Mouse (Mus musculus): ENCODE results near the gene Cpne2. TPM values are rescaled to one million over a fixed set of nuclear protein-coding genes. Genes with fewer than 3 reads are reported as not detected.

Cpne2 gene
- polyA plus RNA-seq, 1 experiment from 2014 or later = 9.2 TPM

- Histone ChIP-seq H3K27ac (ENCODE audit: low read length) (no peak overlapping the region), H3K4me1 (ENCODE audit: insufficient read depth, low read depth, low read length) (no peaks in the 10 kb centered on the region), H3K9me3 (ENCODE audit: low read length) (no peaks in the 10 kb centered on the region), H3K27me3 (replicated peaks; ENCODE audit: insufficient read depth, low read length) (0 out of 2 replicates have a peak, but pooled peaks cover 6% of the 10 kb centered on the region), H3K4me3 (ENCODE audit: low read depth, low read length) (no peak overlapping the region), H3K4me2 (replicated peaks; ENCODE audit: low read depth, low read length) (no peak overlapping the region), H3K9ac (replicated peaks; ENCODE audit: low read depth) (no peak overlapping the region), H3K36me3 (ENCODE audit: insufficient read depth, low read length) (no peaks in the 10 kb centered on the region)
- ATAC-seq (no peak), DNase-seq (ENCODE audit: low spot score) (no peak)
- TF ChIP-seq EP300 (IDR thresholded peaks at IDR 0.05) (no peak), CTCF (IDR thresholded peaks at IDR 0.05) (no peak)
- WGBS = 38% methylated on average over 1 of the region's 1 CpGs
Measured at GRCm38 (mm10) chr8:94493240-94493639, 39.5 kb upstream of the Cpne2 start.

- H3K9me3 ChIP-seq (ENCODE audit: low read length) = no peaks in the 10 kb centered on the region
- no peaks in the 10 kb centered on the region for H3K36me3 ChIP-seq (ENCODE audit: insufficient read depth, low read length)
- no peak overlapping the region for H3K4me3 ChIP-seq (ENCODE audit: low read depth, low read length)
- no peak overlapping the region for H3K9ac ChIP-seq (replicated peaks; ENCODE audit: low read depth)
- WGBS = 63% methylated on average over 5 of the region's 5 CpGs
- no peak overlapping the region for H3K4me2 ChIP-seq (replicated peaks; ENCODE audit: low read depth, low read length)
- no peak for DNase-seq (ENCODE audit: low spot score)
- TF ChIP-seq CTCF (IDR thresholded peaks at IDR 0.05) = no peak
- no peak overlapping the region for H3K27ac ChIP-seq (ENCODE audit: low read length)
- ATAC-seq = no peak
- no peaks in the 10 kb centered on the region for H3K27me3 ChIP-seq (replicated peaks; ENCODE audit: insufficient read depth, low read length)
- H3K4me1 ChIP-seq (ENCODE audit: insufficient read depth, low read depth, low read length) = no peaks in the 10 kb centered on the region
Measured at GRCm38 (mm10) chr8:94515430-94516208, 17.2 kb upstream of the Cpne2 start.

DNA sequence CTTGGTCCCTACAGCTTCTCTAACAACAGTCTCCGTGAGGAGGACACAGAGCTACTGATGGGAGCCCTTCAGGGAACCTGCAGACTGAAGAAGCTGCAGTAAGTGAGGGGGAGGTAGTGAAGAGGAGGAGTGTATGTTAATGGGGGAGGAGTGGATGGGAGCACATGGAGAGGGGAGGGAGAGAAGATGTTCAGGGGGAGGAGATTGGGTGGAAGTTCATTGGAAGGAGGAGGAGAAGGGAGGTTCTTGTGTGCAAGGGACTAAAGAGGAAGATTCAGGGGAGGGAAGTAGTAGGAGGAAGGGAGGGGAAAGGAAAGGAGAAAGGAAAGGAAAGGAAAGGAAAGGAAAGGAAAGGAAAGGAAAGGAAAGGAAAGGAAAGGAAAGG, 16.6 kb upstream of the Cpne2 start:
- 32% methylated on average over 1 of the region's 1 CpGs for WGBS
- H3K4me1 ChIP-seq (ENCODE audit: insufficient read depth, low read depth, low read length) = no peaks in the 10 kb centered on the region
- ATAC-seq (no peak), DNase-seq (ENCODE audit: low spot score) (no peak)
- no peak overlapping the region for H3K4me3 ChIP-seq (ENCODE audit: low read depth, low read length)
- H3K9ac ChIP-seq (replicated peaks; ENCODE audit: low read depth) = no peak overlapping the region
- no peak overlapping the region for H3K27ac ChIP-seq (ENCODE audit: low read length)
- H3K36me3 ChIP-seq (ENCODE audit: insufficient read depth, low read length) = no peaks in the 10 kb centered on the region
- H3K4me2 ChIP-seq (replicated peaks; ENCODE audit: low read depth, low read length) = no peak overlapping the region
- H3K9me3 ChIP-seq (ENCODE audit: low read length) = no peaks in the 10 kb centered on the region
- no peak for TF ChIP-seq CTCF (IDR thresholded peaks at IDR 0.05)
- no peaks in the 10 kb centered on the region for H3K27me3 ChIP-seq (replicated peaks; ENCODE audit: insufficient read depth, low read length)

GRCm38 (mm10) chr8:94516766-94517165, 16.0 kb upstream of the Cpne2 start:
- no peaks in the 10 kb centered on the region for H3K27me3 ChIP-seq (replicated peaks; ENCODE audit: insufficient read depth, low read length)
- no peaks in the 10 kb centered on the region for H3K9me3 ChIP-seq (ENCODE audit: low read length)
- no peak overlapping the region for H3K27ac ChIP-seq (ENCODE audit: low read length)
- no peak overlapping the region for H3K4me3 ChIP-seq (ENCODE audit: low read depth, low read length)
- DNase-seq (ENCODE audit: low spot score) = no peak
- H3K9ac ChIP-seq (replicated peaks; ENCODE audit: low read depth) = no peak overlapping the region
- ATAC-seq = no peak
- no peak overlapping the region for H3K4me2 ChIP-seq (replicated peaks; ENCODE audit: low read depth, low read length)
- no peaks in the 10 kb centered on the region for H3K36me3 ChIP-seq (ENCODE audit: insufficient read depth, low read length)
- WGBS = 53% methylated on average over 3 of the region's 3 CpGs
- H3K4me1 ChIP-seq (ENCODE audit: insufficient read depth, low read depth, low read length) = no peaks in the 10 kb centered on the region
- no peak for TF ChIP-seq CTCF (IDR thresholded peaks at IDR 0.05)
- no peak for TF ChIP-seq EP300 (IDR thresholded peaks at IDR 0.05)

DNA sequence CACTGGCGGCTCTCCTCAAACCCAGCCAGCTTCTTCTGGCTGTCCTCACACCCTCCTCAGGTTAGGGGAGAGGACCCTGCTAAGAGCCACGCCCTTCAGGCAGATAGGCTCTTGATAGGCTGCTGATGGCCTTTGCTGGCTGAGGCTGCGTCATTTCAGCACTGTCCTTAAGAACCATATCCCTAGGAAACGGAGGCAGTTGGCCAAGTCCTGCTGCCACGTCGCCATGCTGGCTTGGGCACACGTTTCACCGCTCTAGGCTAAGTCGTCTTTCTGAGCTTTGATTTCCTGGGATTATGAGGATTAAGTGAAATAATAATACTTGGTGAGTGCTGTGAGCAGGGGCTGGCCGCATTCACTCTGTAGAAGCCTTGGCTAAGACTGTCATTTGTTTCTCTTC, 14.5 kb upstream of the Cpne2 start:
- H3K4me3 ChIP-seq (ENCODE audit: low read depth, low read length) = no peak overlapping the region
- TF ChIP-seq CTCF (IDR thresholded peaks at IDR 0.05) (no peak), EP300 (IDR thresholded peaks at IDR 0.05) (no peak)
- ATAC-seq (no peak), DNase-seq (ENCODE audit: low spot score) (no peak)
- no peaks in the 10 kb centered on the region for H3K36me3 ChIP-seq (ENCODE audit: insufficient read depth, low read length)
- H3K4me2 ChIP-seq (replicated peaks; ENCODE audit: low read depth, low read length) = no peak overlapping the region
- H3K4me1 ChIP-seq (ENCODE audit: insufficient read depth, low read depth, low read length) = no peaks in the 10 kb centered on the region
- H3K9ac ChIP-seq (replicated peaks; ENCODE audit: low read depth) = no peak overlapping the region
- no peak overlapping the region for H3K27ac ChIP-seq (ENCODE audit: low read length)
- H3K27me3 ChIP-seq (replicated peaks; ENCODE audit: insufficient read depth, low read length) = no peaks in the 10 kb centered on the region
- no peaks in the 10 kb centered on the region for H3K9me3 ChIP-seq (ENCODE audit: low read length)
- WGBS = 64% methylated on average over 10 of the region's 10 CpGs

GRCm38 (mm10) chr8:94519021-94519420, 13.8 kb upstream of the Cpne2 start:
- no peak for TF ChIP-seq CTCF (IDR thresholded peaks at IDR 0.05)
- no peak for DNase-seq (ENCODE audit: low spot score)

DNA sequence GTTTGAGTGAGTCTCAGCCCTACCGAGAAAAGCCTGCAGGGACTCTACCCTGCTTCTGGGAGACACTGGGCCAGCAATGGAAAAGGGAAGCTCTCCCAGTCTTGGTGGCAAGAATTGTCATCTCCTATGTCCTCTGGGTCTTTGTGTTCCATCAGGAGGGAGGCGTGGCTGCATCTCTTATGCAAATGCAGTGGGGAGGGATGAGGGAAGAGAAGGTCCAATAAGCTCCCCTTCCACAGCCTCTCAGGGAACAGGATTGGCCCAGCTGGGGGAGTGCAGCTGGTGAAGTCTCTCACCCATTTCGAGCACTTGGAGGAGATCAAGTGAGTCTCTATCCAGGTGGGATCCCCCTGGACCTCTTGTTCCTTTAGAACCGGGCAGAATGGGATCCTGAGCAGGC, 11.3 kb upstream of the Cpne2 start:
- Histone ChIP-seq H3K36me3 (ENCODE audit: insufficient read depth, low read length) (no peaks in the 10 kb centered on the region), H3K27me3 (replicated peaks; ENCODE audit: insufficient read depth, low read length) (no peaks in the 10 kb centered on the region), H3K4me2 (replicated peaks; ENCODE audit: low read depth, low read length) (no peak overlapping the region), H3K9me3 (ENCODE audit: low read length) (no peaks in the 10 kb centered on the region), H3K9ac (replicated peaks; ENCODE audit: low read depth) (no peak overlapping the region), H3K4me1 (ENCODE audit: insufficient read depth, low read depth, low read length) (no peaks in the 10 kb centered on the region), H3K27ac (ENCODE audit: low read length) (no peak overlapping the region), H3K4me3 (ENCODE audit: low read depth, low read length) (no peak overlapping the region)
- TF ChIP-seq CTCF (IDR thresholded peaks at IDR 0.05) (no peak), EP300 (IDR thresholded peaks at IDR 0.05) (no peak)
- ATAC-seq = no peak
- WGBS = 58% methylated on average over 4 of the region's 4 CpGs
- no peak for DNase-seq (ENCODE audit: low spot score)

More at GRCm38 (mm10) chr8:94519021-94519420, 13.8 kb upstream of the Cpne2 start:
- Histone ChIP-seq H3K4me3 (ENCODE audit: low read depth, low read length) (no peak overlapping the region), H3K27ac (ENCODE audit: low read length) (no peak overlapping the region), H3K4me1 (ENCODE audit: insufficient read depth, low read depth, low read length) (no peaks in the 10 kb centered on the region), H3K9me3 (ENCODE audit: low read length) (no peaks in the 10 kb centered on the region), H3K4me2 (replicated peaks; ENCODE audit: low read depth, low read length) (no peak overlapping the region), H3K27me3 (replicated peaks; ENCODE audit: insufficient read depth, low read length) (no peaks in the 10 kb centered on the region), H3K36me3 (ENCODE audit: insufficient read depth, low read length) (no peaks in the 10 kb centered on the region), H3K9ac (replicated peaks; ENCODE audit: low read depth) (no peak overlapping the region)
- ATAC-seq = no peak
- 89% methylated on average over 5 of the region's 5 CpGs for WGBS

Measured in lung, postnatal 0 days (tissue).